Mouse (Mus musculus): ENCODE data around the gene Adgrl2. TPM values are rescaled to one million over a fixed set of nuclear protein-coding genes. Genes with fewer than 3 reads are reported as not detected.

The Adgrl2 gene
- polyA plus RNA-seq (2012; rRNA removed; ENCODE audit: low replicate concordance): 19.3 and 31.9 TPM in 2 replicates

GRCm38 (mm10) chr3:148990531-148991003 lies at the start of gene Adgrl2:
Gene Adgrl2 (minus strand): TSS chr3:148990555.

Data from mammary gland, adult 2 months (tissue).